Mouse (Mus musculus): ENCODE measurements around the gene Cdc26.

DNA sequence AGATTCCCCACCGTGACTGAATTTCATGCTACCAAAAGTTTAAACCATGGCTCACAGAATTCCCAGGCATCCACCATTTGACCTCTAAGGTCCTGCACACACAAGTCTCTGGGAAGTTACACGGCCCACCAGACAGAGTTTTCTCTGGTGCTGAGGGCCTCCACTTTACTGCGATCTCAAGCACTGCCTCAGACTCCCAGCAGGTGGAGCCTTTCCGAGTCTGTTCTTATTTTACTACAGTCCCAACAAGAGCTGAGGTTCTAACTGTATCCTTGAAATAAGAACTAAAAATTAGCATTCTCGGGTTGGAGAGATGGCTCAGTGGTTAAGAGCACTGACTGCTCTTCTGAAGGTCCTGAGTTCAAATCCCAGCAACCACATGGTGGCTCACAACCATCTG, 46.6 kb upstream of the Cdc26 start:
- no peak for TF ChIP-seq TAL1 (conservative IDR thresholded peaks at IDR 0.05; ENCODE audit: low read depth, low read length)
- peak; percentile 27; the same call in 1 of the 2 replicates for TF ChIP-seq CTCF (IDR thresholded peaks at IDR 0.05; ENCODE audit: low read depth, low read length)
- no peak for TF ChIP-seq POLR2AphosphoS5 (IDR thresholded peaks at IDR 0.05; ENCODE audit: insufficient replicate concordance, low read depth, low read length)
- no peak for TF ChIP-seq GATA1 (IDR thresholded peaks at IDR 0.05; ENCODE audit: borderline replicate concordance, low read length)
- TF ChIP-seq GATA2 (IDR thresholded peaks at IDR 0.05; ENCODE audit: borderline replicate concordance, low read depth, low read length) = no peak
